10 mouse cellular contexts compared by ENCODE assay signal in genomic region chr11:57654977-57655397, GRCm38 (mm10). TPM values are rescaled to one million over a fixed set of nuclear protein-coding genes. Genes with fewer than 3 reads are reported as not detected.
DNase-seq lines count a peak whose midpoint lies in the region; ATAC-seq and TF ChIP-seq lines count a peak whose summit lies in the region.
"Had no signal": no experiment of that assay in that cellular context is flagged by ENCODE, and none has a peak within 500 bp of the region (broad histone marks: within the 10 kb centered on the region; RNA-seq: fewer than 3 reads in every experiment).

No protein-coding gene starts in this region.

- H3K9ac ChIP-seq in intestine, embryonic 14.5 days (ENCODE audit: low read length), result no peak overlapping the region
- H3K9ac ChIP-seq in intestine, postnatal 0 days (ENCODE audit: low read depth, low read length), result no peak overlapping the region
- H3K9ac ChIP-seq in liver, embryonic 16.5 days (ENCODE audit: low read depth, low read length), result peak overlapping the region; percentile 56

- peaks cover 33% of the 10 kb centered on the region; the same call in 1 of the 2 replicates for H3K4me1 ChIP-seq in intestine, embryonic 14.5 days (replicated peaks; ENCODE audit: control insufficient read depth, insufficient read depth, low read length)
- peaks cover 6% of the 10 kb centered on the region; the same call in 1 of the 2 replicates for H3K4me1 ChIP-seq in intestine, postnatal 0 days (replicated peaks; ENCODE audit: control insufficient read depth, insufficient read depth, low read length)
- H3K4me1 ChIP-seq in liver, embryonic 16.5 days (ENCODE audit: control insufficient read depth, low read depth, low read length), result peaks cover 95% of the 10 kb centered on the region

- ATAC-seq in intestine, embryonic 14.5 days (replicated peaks; ENCODE audit: low FRiP score, low TSS enrichment, low read depth), result peak; percentile 30; the same call in 1 of the 2 replicates
- no peak for ATAC-seq in intestine, postnatal 0 days
- ATAC-seq in liver, embryonic 16.5 days (ENCODE audit: low read depth), result peak; percentile 91
- ATAC-seq in frontal cortex, adult (ENCODE audit: low TSS enrichment), result no peak

- TF ChIP-seq CTCF in intestine, postnatal 0 days (IDR thresholded peaks at IDR 0.05; ENCODE audit: low read depth), result no peak

- 42% methylated on average over 5 of the region's 5 CpGs for WGBS in intestine, embryonic 14.5 days
- WGBS in intestine, postnatal 0 days, result 36% methylated on average over 5 of the region's 5 CpGs
- WGBS in liver, embryonic 16.5 days (ENCODE audit: insufficient replicate concordance), result 20% methylated on average over 5 of the region's 5 CpGs

- H3K27ac ChIP-seq in intestine, embryonic 14.5 days (ENCODE audit: low read depth), result no peak overlapping the region
- H3K27ac ChIP-seq in intestine, postnatal 0 days (ENCODE audit: low read depth, low read length), result no peak overlapping the region
- peak overlapping the region; percentile 99 for H3K27ac ChIP-seq in liver, embryonic 16.5 days (ENCODE audit: low read length)
- H3K27ac ChIP-seq: macrophage had no signal

- H3K27me3 ChIP-seq in intestine, embryonic 14.5 days (replicated peaks; ENCODE audit: control insufficient read depth, insufficient read depth, low read length), result no peaks in the 10 kb centered on the region
- H3K27me3 ChIP-seq in intestine, postnatal 0 days (replicated peaks; ENCODE audit: control insufficient read depth, insufficient read depth, low read length), result no peaks in the 10 kb centered on the region
- H3K27me3 ChIP-seq in liver, embryonic 16.5 days (ENCODE audit: control insufficient read depth, insufficient read depth, low read depth, low read length), result no peaks in the 10 kb centered on the region

- no peaks in the 10 kb centered on the region for H3K9me3 ChIP-seq in intestine, embryonic 14.5 days (ENCODE audit: control insufficient read depth, low read length)
- H3K9me3 ChIP-seq in intestine, postnatal 0 days (ENCODE audit: control insufficient read depth), result no peaks in the 10 kb centered on the region
- no peaks in the 10 kb centered on the region for H3K9me3 ChIP-seq in liver, embryonic 16.5 days (replicated peaks; ENCODE audit: control insufficient read depth, low read length)

- no peaks in the 10 kb centered on the region for H3K36me3 ChIP-seq in intestine, embryonic 14.5 days (ENCODE audit: control insufficient read depth, insufficient read depth, low read length)
- no peaks in the 10 kb centered on the region for H3K36me3 ChIP-seq in intestine, postnatal 0 days (ENCODE audit: control insufficient read depth, insufficient read depth)
- H3K36me3 ChIP-seq in liver, embryonic 16.5 days (ENCODE audit: control insufficient read depth, insufficient read depth), result no peaks in the 10 kb centered on the region; the same call in 1 of the 2 replicates

- DNase-seq in intestine, embryonic 14.5 days (ENCODE audit: low spot score), result no peak
- DNase-seq in 416B (ENCODE audit: low read depth), result peak; percentile 37
- DNase-seq in Muller cell, postnatal 12 days (ENCODE audit: inconsistent ontology term), result peak; percentile 14
- DNase-seq in adrenal gland, postnatal 4 days (ENCODE audit: low spot score in 2 of 2), result no peak
- DNase-seq: cerebellum, adult 11-12 months; kidney, adult 2 months had no signal

- no peak overlapping the region for H3K4me2 ChIP-seq in intestine, embryonic 14.5 days (ENCODE audit: low read length)
- H3K4me2 ChIP-seq in intestine, postnatal 0 days (replicated peaks; ENCODE audit: low read depth), result no peak overlapping the region
- peak overlapping the region; percentile 62 for H3K4me2 ChIP-seq in liver, embryonic 16.5 days (ENCODE audit: low read depth, low read length)

- no peak overlapping the region for H3K4me3 ChIP-seq in intestine, embryonic 14.5 days (ENCODE audit: low read depth, low read length)
- H3K4me3 ChIP-seq in intestine, postnatal 0 days (ENCODE audit: low read depth, low read length), result no peak overlapping the region
- H3K4me3 ChIP-seq in liver, embryonic 16.5 days (ENCODE audit: low read depth, low read length), result peak overlapping the region; percentile 25

RNA-seq across cellular contexts. Expression of gene Galnt10, which starts 9.7 kb away (rescaled TPM):
- polyA plus RNA-seq in intestine, embryonic 14.5 days (2014; fragmentation: Nextera tagmentation; extraction: Ambion mirVana), result 11.3 and 12.5 TPM in 2 replicates
- 19.8 and 22.5 TPM in 2 replicates for polyA plus RNA-seq in intestine, postnatal 0 days (2015; fragmentation: Nextera tagmentation; extraction: Ambion mirVana)
- polyA plus RNA-seq in liver, embryonic 16.5 days (2015; fragmentation: Nextera tagmentation; extraction: Ambion mirVana), result 24.1 and 26.3 TPM in 2 replicates
- 10 to 100 TPM; 44.5 to 46.2 TPM for total RNA-seq in adrenal gland, postnatal 4 days (2021)

Comparison
In these comparisons a context has a peak if more than half of its experiments do, and no peak if none do; other contexts are left out.
1. ATAC-seq: peak in intestine, embryonic 14.5 days (single experiment) and liver, embryonic 16.5 days (single experiment); none in intestine, postnatal 0 days (single experiment) and frontal cortex, adult (single experiment).
2. DNase-seq: peak in 416B (single experiment) and Muller cell, postnatal 12 days (single experiment); none in intestine, embryonic 14.5 days (single experiment) and adrenal gland, postnatal 4 days (0 of 2).